Mouse (Mus musculus) left cerebral cortex, adult 2 months (tissue): Measurements from ENCODE around the gene Cd244a. TPM values are rescaled to one million over a fixed set of nuclear protein-coding genes. Genes with fewer than 3 reads are reported as not detected.

Experiments used
- DNase-seq, 2 experiments: peaks; one replicate each; pipeline ENCODE4 v3.0.0; 2021 to 2022; ENCODE audit warnings: low spot score in 2 of 2, mixed read lengths in 1 of 2; ENCODE audit errors: extremely low spot score in 1 of 2
- H3K27ac ChIP-seq: fragments of 200-600 bp; 2 replicates; pipeline ENCODE4 v1.8.1; 2022
- H3K4me3 ChIP-seq: fragments of 200-600 bp; 2 replicates; pipeline ENCODE4 v1.8.1; 2022
- CTCF ChIP-seq: fragments of 200-600 bp; IDR thresholded peaks from 2 replicates; pipeline ENCODE4 v1.8.1; 2022; ENCODE audit warnings: antibody characterized with exemption, mild to moderate bottlenecking, moderate library complexity
- intact Hi-C: fragments of 180-260 bp; cut with DNase I; formaldehyde crosslinking; loops from one replicate; pipeline ENCODE4 v1.15.1; 2025
- total RNA-seq, 2 experiments: library from RNA; stranded (reverse); gene quantifications; 2 replicates each; pipeline ENCODE4 v1.2.3; 2021

Cd244a gene
- total RNA-seq, 2 experiments from 2014 or later: not detected

DNA sequence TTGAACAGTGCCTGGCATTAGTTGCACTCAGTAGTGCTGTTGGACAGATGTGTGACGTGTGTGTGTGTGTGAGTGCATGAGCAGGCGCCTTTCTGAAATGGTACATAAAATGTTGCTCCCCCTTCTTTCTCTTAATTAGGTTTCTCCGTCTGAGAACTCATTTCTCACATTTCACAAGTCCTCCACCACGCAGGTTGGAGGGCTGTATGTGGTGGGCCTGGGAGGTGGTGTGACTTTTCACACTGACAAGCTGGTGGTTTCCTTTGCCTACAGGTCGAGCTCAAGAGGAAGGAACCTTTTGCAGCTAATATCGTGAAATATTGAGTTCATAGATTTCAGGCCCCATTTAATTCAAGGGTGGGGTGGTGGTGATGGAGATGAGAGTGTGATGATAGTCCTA is 70.2 kb downstream of the Cd244a start:
- intact Hi-C loops: no loop called here
- H3K27ac ChIP-seq: no peak overlapping the region
- no peak for DNase-seq
- H3K4me3 ChIP-seq: no peak overlapping the region
- no peak for TF ChIP-seq CTCF

- DNase-seq: no peak
- TF ChIP-seq CTCF: no peak
- Histone ChIP-seq H3K27ac (no peak overlapping the region), H3K4me3 (no peak overlapping the region)
- intact Hi-C loops: no loop called here
Measured at GRCm38 (mm10) chr1:171630041-171630440, 71.0 kb downstream of the Cd244a start.

GRCm38 (mm10) chr1:171630912-171631311 is 71.9 kb downstream of the Cd244a start:
- Histone ChIP-seq H3K27ac (no peak overlapping the region), H3K4me3 (no peak overlapping the region)
- intact Hi-C loops: no loop called here
- no peak for DNase-seq
- no peak for TF ChIP-seq CTCF

- Histone ChIP-seq H3K4me3 (no peak overlapping the region), H3K27ac (no peak overlapping the region)
- intact Hi-C loops: no loop called here
- DNase-seq: no peak
- no peak for TF ChIP-seq CTCF
Measured at GRCm38 (mm10) chr1:171631447-171631846, 72.5 kb downstream of the Cd244a start.

GRCm38 (mm10) chr1:171635696-171636095 is 76.7 kb downstream of the Cd244a start:
- no peak overlapping the region for H3K4me3 ChIP-seq
- intact Hi-C loops: no loop called here
- no peak for TF ChIP-seq CTCF
- DNase-seq: no peak
- no peak overlapping the region for H3K27ac ChIP-seq

DNA sequence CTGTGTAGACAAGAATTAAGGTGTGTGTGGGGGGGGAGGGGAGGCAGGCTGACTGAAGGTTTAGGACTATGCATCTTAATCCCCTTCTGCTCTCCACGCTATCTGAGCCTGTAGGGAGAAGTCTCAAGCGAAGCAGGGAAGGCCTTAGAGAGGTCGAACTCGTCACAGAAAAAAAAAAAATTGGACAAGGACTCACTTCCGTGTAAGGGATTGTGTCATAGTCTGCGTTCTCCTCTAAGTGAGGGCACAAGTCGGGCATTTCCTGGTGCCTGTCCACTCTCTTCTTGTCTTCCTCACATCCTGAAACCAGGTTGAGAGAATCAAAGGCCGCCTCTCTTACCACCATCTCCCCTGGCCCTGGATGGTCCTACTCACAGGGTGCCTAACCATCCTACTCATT is 78.1 kb downstream of the Cd244a start:
- Histone ChIP-seq H3K27ac (no peak overlapping the region), H3K4me3 (no peak overlapping the region)
- intact Hi-C loops: no loop called here
- TF ChIP-seq CTCF: no peak
- no peak for DNase-seq

- no peak for TF ChIP-seq CTCF
- Histone ChIP-seq H3K27ac (no peak overlapping the region), H3K4me3 (no peak overlapping the region)
- intact Hi-C loops: no loop called here
- no peak for DNase-seq
Measured at GRCm38 (mm10) chr1:171638686-171639085, 79.7 kb downstream of the Cd244a start.

GRCm38 (mm10) chr1:171640796-171641195 is 81.8 kb downstream of the Cd244a start:
- intact Hi-C loops: no loop called here
- DNase-seq: no peak
- Histone ChIP-seq H3K27ac (no peak overlapping the region), H3K4me3 (no peak overlapping the region)
- no peak for TF ChIP-seq CTCF

DNA sequence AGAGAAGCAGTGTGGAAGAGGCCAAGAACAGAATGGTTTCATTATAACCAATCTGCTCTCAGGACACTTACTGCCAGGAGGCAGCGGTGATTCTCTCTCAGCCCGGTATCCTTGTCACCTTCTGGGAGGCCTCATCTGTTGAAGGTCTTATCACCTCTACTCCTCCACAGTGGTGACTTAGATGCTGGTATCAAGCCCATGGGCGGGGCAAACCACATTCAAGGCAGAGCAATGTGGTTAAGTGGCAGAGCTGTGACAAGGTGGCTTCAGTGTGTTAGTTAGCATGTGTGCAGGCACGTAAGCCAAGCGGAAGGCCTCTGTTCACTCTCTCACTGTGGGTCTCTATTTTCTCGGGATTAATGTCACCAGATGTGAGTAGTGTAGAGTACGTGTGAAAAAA is 84.6 kb downstream of the Cd244a start:
- DNase-seq: no peak
- Histone ChIP-seq H3K4me3 (no peak overlapping the region), H3K27ac (no peak overlapping the region)
- TF ChIP-seq CTCF: no peak
- intact Hi-C loops: no loop called here

DNA sequence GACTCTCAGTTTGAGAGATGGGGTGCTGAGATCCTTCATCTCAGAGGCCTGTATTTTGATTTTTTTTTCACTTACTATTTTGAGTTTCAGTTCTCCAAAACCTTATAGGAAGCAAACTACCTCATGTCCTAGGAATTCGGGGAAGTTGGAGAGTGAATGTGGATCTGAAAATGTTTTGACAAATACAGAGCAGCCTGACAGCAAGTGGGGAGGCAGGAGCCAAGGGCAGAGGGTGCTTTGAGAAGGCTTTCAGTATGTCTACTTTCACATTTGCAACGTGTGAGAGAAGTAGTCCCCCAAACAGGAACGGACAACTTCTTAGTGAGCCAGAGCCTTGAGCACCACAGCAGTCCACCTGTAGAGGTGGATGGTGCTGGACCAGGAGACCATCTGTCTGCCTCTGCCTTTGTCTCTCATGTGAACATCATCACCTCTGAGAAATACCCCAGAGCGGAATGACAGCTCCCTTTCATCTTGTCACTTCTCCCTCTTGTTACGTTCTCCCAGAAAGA is 87.5 kb downstream of the Cd244a start:
- H3K4me3 ChIP-seq: no peak overlapping the region
- intact Hi-C loops: no loop called here
- TF ChIP-seq CTCF: no peak
- DNase-seq: no peak
- H3K27ac ChIP-seq: no peak overlapping the region

DNA sequence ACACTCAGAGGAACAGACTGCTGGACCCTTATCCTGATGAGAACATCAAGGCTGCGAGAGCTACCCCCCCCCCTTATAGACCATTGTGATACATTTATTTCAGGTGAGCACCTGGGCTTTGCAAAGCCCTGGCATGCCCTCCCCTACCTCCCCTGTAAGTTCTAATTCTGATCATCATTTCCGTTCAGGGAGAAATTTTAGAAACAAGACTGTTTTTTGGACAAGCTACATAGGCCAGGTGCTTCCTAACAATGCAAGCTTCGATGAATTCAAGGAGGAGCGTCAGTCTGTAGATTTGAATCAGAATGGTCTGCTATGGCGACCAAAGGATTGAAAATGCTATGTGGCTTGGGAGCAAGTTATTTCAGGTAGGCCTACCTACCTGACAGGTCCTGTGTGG is 88.7 kb downstream of the Cd244a start:
- DNase-seq: no peak
- no peak for TF ChIP-seq CTCF
- Histone ChIP-seq H3K4me3 (no peak overlapping the region), H3K27ac (no peak overlapping the region)
- intact Hi-C loops: no loop called here

DNA sequence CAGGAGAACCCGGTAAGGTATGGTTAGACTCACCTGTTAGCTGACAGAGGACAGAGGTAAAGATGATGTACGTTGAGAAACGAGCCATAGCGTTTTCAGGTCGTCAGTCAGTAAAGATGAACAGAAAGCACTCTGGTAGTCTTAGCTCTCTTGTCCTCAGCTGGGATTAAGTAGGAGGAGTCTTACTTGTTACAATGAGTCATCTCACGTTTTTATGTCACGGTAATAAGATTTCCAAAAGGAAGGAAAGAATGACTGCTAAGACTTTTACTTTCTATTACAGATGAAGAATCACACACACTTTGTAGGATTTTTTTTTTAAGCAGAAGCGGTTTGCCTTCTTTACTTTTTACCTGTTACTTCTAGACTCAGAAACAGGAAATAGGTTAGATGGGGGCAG is 89.8 kb downstream of the Cd244a start:
- Histone ChIP-seq H3K4me3 (no peak overlapping the region), H3K27ac (no peak overlapping the region)
- intact Hi-C loops: no loop called here
- DNase-seq: no peak
- no peak for TF ChIP-seq CTCF

DNA sequence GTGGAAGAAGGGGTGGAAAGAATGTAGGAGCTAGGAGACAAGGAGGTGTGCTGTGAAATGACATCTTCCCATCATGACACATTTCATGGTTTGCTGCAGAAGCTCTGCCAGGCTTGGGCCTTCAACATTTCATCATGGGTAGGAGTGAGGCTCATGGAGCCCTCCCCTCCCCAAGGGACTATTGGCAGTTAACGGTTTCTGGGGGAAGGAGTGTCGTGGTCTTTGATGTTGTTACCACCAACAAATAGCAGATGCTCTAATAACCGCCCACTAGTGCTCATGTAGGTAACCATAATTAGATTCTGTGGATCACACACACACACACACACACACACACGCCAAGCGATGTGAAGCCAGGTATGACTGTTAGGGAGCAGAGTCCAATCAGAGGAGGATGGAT is 93.7 kb downstream of the Cd244a start, which contains the start of gene Slamf7:
Gene Slamf7 (minus strand): TSS at position 302 of the 400 bp plus-strand sequence.
- TF ChIP-seq CTCF: no peak
- intact Hi-C loops: no loop called here
- H3K27ac ChIP-seq: no peak within 1 kb of the TSS
- DNase-seq: no peak
- H3K4me3 ChIP-seq: no peak within 1 kb of the TSS
